Mouse (Mus musculus): ENCODE measurements at regions not wholly inside any gene's neighbourhood (a gene's known extent, or its start where the extent isn't known, plus 50 kb on each side); places are given as distances from the start of the nearest gene placed in this dataset.

GRCm38 (mm10) chr14:59075845-59076745 is 66.6 kb downstream of the 1700129C05Rik start:
- TF ChIP-seq POLR2A (IDR thresholded peaks at IDR 0.05; ENCODE audit: low read depth, low read length) (no peak), CTCF (IDR thresholded peaks at IDR 0.05; ENCODE audit: extremely low read depth, insufficient read depth, insufficient read length, insufficient replicate concordance) (no peak)

All from spleen, adult 2 months (tissue).